Mouse (Mus musculus): ENCODE data around the gene Olfr463. TPM values are rescaled to one million over a fixed set of nuclear protein-coding genes. Genes with fewer than 3 reads are reported as not detected.

Gene Olfr463
- total and polyA plus RNA-seq, 3 experiments = not detected

- TF ChIP-seq GATA2 (IDR thresholded peaks at IDR 0.05; ENCODE audit: borderline replicate concordance, low read depth, low read length) (no peak), POLR2AphosphoS5 (IDR thresholded peaks at IDR 0.05; ENCODE audit: insufficient replicate concordance, low read depth, low read length) (no peak), CTCF (IDR thresholded peaks at IDR 0.05; ENCODE audit: low read depth, low read length) (no peak), TAL1 (conservative IDR thresholded peaks at IDR 0.05; ENCODE audit: low read depth, low read length) (no peak), GATA1 (IDR thresholded peaks at IDR 0.05; ENCODE audit: borderline replicate concordance, low read length) (no peak)
- Histone ChIP-seq H3K4me3 (ENCODE audit: low read depth, low read length) (no peak overlapping the region), H3K9me3 (replicated peaks) (no peaks in the 10 kb centered on the region), H3K27me3 (ENCODE audit: insufficient read depth, low read length) (peaks cover 3% of the 10 kb centered on the region; the same call in 1 of the 2 replicates), H3K4me1 (ENCODE audit: insufficient read depth, low read depth, low read length) (peaks cover 8% of the 10 kb centered on the region), H3K36me3 (replicated peaks) (peaks cover 28% of the 10 kb centered on the region)
- DNase-seq (ENCODE audit: low spot score) (no peak), ATAC-seq (ENCODE audit: extremely low read depth, insufficient number of reproducible peaks, low FRiP score, poor library complexity, severe bottlenecking) (no peak)
Observed at GRCm38 (mm10) chr11:87854550-87854949, 42.6 kb downstream of the Olfr463 start.

GRCm38 (mm10) chr11:87853597-87853954, 43.6 kb downstream of the Olfr463 start:
- no peak for TF ChIP-seq GATA1 (IDR thresholded peaks at IDR 0.05; ENCODE audit: borderline replicate concordance, low read length)
- TF ChIP-seq TAL1 (conservative IDR thresholded peaks at IDR 0.05; ENCODE audit: low read depth, low read length) = no peak
- TF ChIP-seq CTCF (IDR thresholded peaks at IDR 0.05; ENCODE audit: low read depth, low read length) = no peak
- TF ChIP-seq POLR2AphosphoS5 (IDR thresholded peaks at IDR 0.05; ENCODE audit: insufficient replicate concordance, low read depth, low read length) = no peak
- no peak for TF ChIP-seq GATA2 (IDR thresholded peaks at IDR 0.05; ENCODE audit: borderline replicate concordance, low read depth, low read length)
- Histone ChIP-seq H3K4me3 (ENCODE audit: low read depth, low read length) (peak overlapping the region; percentile 72), H3K36me3 (replicated peaks) (peaks cover 27% of the 10 kb centered on the region), H3K27me3 (ENCODE audit: insufficient read depth, low read length) (peaks cover 3% of the 10 kb centered on the region; the same call in 1 of the 2 replicates), H3K4me1 (ENCODE audit: insufficient read depth, low read depth, low read length) (peaks cover 8% of the 10 kb centered on the region), H3K9me3 (replicated peaks) (no peaks in the 10 kb centered on the region)
- no peak for ATAC-seq (ENCODE audit: extremely low read depth, insufficient number of reproducible peaks, low FRiP score, poor library complexity, severe bottlenecking)
- no peak for DNase-seq (ENCODE audit: low spot score)

GRCm38 (mm10) chr11:87852690-87853596, 44.2 kb downstream of the Olfr463 start, which contains the start of gene Mks1:
Gene Mks1, plus strand, starts transcription at chr11:87853215.
- DNase-seq (ENCODE audit: low spot score) (peak; percentile 78), ATAC-seq (ENCODE audit: extremely low read depth, insufficient number of reproducible peaks, low FRiP score, poor library complexity, severe bottlenecking) (0 out of 2 replicates have a peak, but pooled peaks have one; percentile 34)
- Histone ChIP-seq H3K4me1 (ENCODE audit: insufficient read depth, low read depth, low read length) (peaks cover 8% of the 10 kb centered on the region), H3K9me3 (replicated peaks) (no peaks in the 10 kb centered on the region), H3K4me3 (ENCODE audit: low read depth, low read length) (peak within 1 kb of the TSS; percentile 72), H3K36me3 (replicated peaks) (peaks cover 20% of the 10 kb centered on the region), H3K27me3 (ENCODE audit: insufficient read depth, low read length) (peaks cover 3% of the 10 kb centered on the region; the same call in 1 of the 2 replicates)
- no peak for TF ChIP-seq CTCF (IDR thresholded peaks at IDR 0.05; ENCODE audit: low read depth, low read length)
- TF ChIP-seq TAL1 (conservative IDR thresholded peaks at IDR 0.05; ENCODE audit: low read depth, low read length) = no peak
- TF ChIP-seq GATA2 (IDR thresholded peaks at IDR 0.05; ENCODE audit: borderline replicate concordance, low read depth, low read length) = no peak
- no peak for TF ChIP-seq POLR2AphosphoS5 (IDR thresholded peaks at IDR 0.05; ENCODE audit: insufficient replicate concordance, low read depth, low read length)
- TF ChIP-seq GATA1 (IDR thresholded peaks at IDR 0.05; ENCODE audit: borderline replicate concordance, low read length) = no peak

GRCm38 (mm10) chr11:87847884-87848283, 49.3 kb downstream of the Olfr463 start:
- Histone ChIP-seq H3K4me1 (ENCODE audit: insufficient read depth, low read depth, low read length) (peaks cover 3% of the 10 kb centered on the region; the same call in 1 of the 2 replicates), H3K4me3 (ENCODE audit: low read depth, low read length) (no peak overlapping the region), H3K36me3 (replicated peaks) (no peaks in the 10 kb centered on the region), H3K27me3 (ENCODE audit: insufficient read depth, low read length) (peaks cover 3% of the 10 kb centered on the region; the same call in 1 of the 2 replicates), H3K9me3 (replicated peaks) (no peaks in the 10 kb centered on the region)
- DNase-seq (ENCODE audit: low spot score) = no peak
- no peak for ATAC-seq (ENCODE audit: extremely low read depth, insufficient number of reproducible peaks, low FRiP score, poor library complexity, severe bottlenecking)
- no peak for TF ChIP-seq TAL1 (conservative IDR thresholded peaks at IDR 0.05; ENCODE audit: low read depth, low read length)
- no peak for TF ChIP-seq GATA1 (IDR thresholded peaks at IDR 0.05; ENCODE audit: borderline replicate concordance, low read length)
- TF ChIP-seq POLR2AphosphoS5 (IDR thresholded peaks at IDR 0.05; ENCODE audit: insufficient replicate concordance, low read depth, low read length) = no peak

- H3K4me1 ChIP-seq (ENCODE audit: insufficient read depth, low read depth, low read length) = no peaks in the 10 kb centered on the region
- ATAC-seq (ENCODE audit: extremely low read depth, insufficient number of reproducible peaks, low FRiP score, poor library complexity, severe bottlenecking) = no peak
- TF ChIP-seq CTCF (IDR thresholded peaks at IDR 0.05; ENCODE audit: low read depth, low read length) (no peak), GATA1 (IDR thresholded peaks at IDR 0.05; ENCODE audit: borderline replicate concordance, low read length) (no peak), TAL1 (conservative IDR thresholded peaks at IDR 0.05; ENCODE audit: low read depth, low read length) (no peak), POLR2AphosphoS5 (IDR thresholded peaks at IDR 0.05; ENCODE audit: insufficient replicate concordance, low read depth, low read length) (no peak), GATA2 (IDR thresholded peaks at IDR 0.05; ENCODE audit: borderline replicate concordance, low read depth, low read length) (no peak)
Observed at GRCm38 (mm10) chr11:87846968-87847600, 50.1 kb downstream of the Olfr463 start.

More at GRCm38 (mm10) chr11:87846968-87847600, 50.1 kb downstream of the Olfr463 start:
- H3K36me3 ChIP-seq (replicated peaks) = no peaks in the 10 kb centered on the region
- peaks cover 3% of the 10 kb centered on the region; the same call in 1 of the 2 replicates for H3K27me3 ChIP-seq (ENCODE audit: insufficient read depth, low read length)
- no peak for DNase-seq (ENCODE audit: low spot score)
- no peak overlapping the region for H3K4me3 ChIP-seq (ENCODE audit: low read depth, low read length)
- H3K9me3 ChIP-seq (replicated peaks) = no peaks in the 10 kb centered on the region

Other genes with a start within 250 kb of the Olfr463 start
- gene Rnf43, start 234.7 kb downstream of the Olfr463 start, total RNA-seq (2014; fragmentation: Nextera tagmentation) = 28.4 and 31.1 TPM in 2 replicates
- 13.9 and 14.8 TPM in 2 replicates for gene Rnf43, start 234.7 kb downstream of the Olfr463 start, total RNA-seq (2017)
- 5.4 and 8.7 TPM in 2 replicates for gene Rnf43, start 234.7 kb downstream of the Olfr463 start, polyA plus RNA-seq (2012)
- gene Supt4a, start 159.8 kb downstream of the Olfr463 start, total RNA-seq (2014; fragmentation: Nextera tagmentation) = 64.1 and 95.8 TPM in 2 replicates
- gene Supt4a, start 159.8 kb downstream of the Olfr463 start, total RNA-seq (2017) = 155 and 172 TPM in 2 replicates
- 14.7 and 15.4 TPM in 2 replicates for gene Supt4a, start 159.8 kb downstream of the Olfr463 start, polyA plus RNA-seq (2012)
- gene Tspoap1, start 136.8 kb downstream of the Olfr463 start, total RNA-seq (2014; fragmentation: Nextera tagmentation) = 3.9 and 9.9 TPM in 2 replicates
- 17.4 and 21.2 TPM in 2 replicates for gene Tspoap1, start 136.8 kb downstream of the Olfr463 start, total RNA-seq (2017)
- 10.2 and 10.4 TPM in 2 replicates for gene Tspoap1, start 136.8 kb downstream of the Olfr463 start, polyA plus RNA-seq (2012)
- not detected in 2 replicates for gene Mpo, start 103.8 kb downstream of the Olfr463 start, total RNA-seq (2014; fragmentation: Nextera tagmentation)
- 0.05 and 0.70 TPM in 2 replicates for gene Mpo, start 103.8 kb downstream of the Olfr463 start, total RNA-seq (2017)
- gene Mpo, start 103.8 kb downstream of the Olfr463 start, polyA plus RNA-seq (2012) = 1.6 and 1.7 TPM in 2 replicates
- gene Lpo, start 69.1 kb downstream of the Olfr463 start, total RNA-seq (2014; fragmentation: Nextera tagmentation) = not detected in 2 replicates
- gene Lpo, start 69.1 kb downstream of the Olfr463 start, total RNA-seq (2017) = not detected in 2 replicates
- gene Lpo, start 69.1 kb downstream of the Olfr463 start, polyA plus RNA-seq (2012) = not detected in 2 replicates
- 2.7 and 3.2 TPM in 2 replicates for gene Mks1, start 44.2 kb downstream of the Olfr463 start, total RNA-seq (2014; fragmentation: Nextera tagmentation)
- gene Mks1, start 44.2 kb downstream of the Olfr463 start, total RNA-seq (2017) = 2.4 and 3.7 TPM in 2 replicates
- 4.6 and 6.1 TPM in 2 replicates for gene Mks1, start 44.2 kb downstream of the Olfr463 start, polyA plus RNA-seq (2012)
- not detected in 2 replicates for gene Epx, start 21.9 kb downstream of the Olfr463 start, total RNA-seq (2014; fragmentation: Nextera tagmentation)
- 0.29 TPM in 1 of 2 replicates, not detected in the other for gene Epx, start 21.9 kb downstream of the Olfr463 start, total RNA-seq (2017)
- gene Epx, start 21.9 kb downstream of the Olfr463 start, polyA plus RNA-seq (2012) = not detected in 2 replicates
- not detected in 2 replicates for gene Olfr462, start 5.1 kb downstream of the Olfr463 start, total RNA-seq (2014; fragmentation: Nextera tagmentation)
- gene Olfr462, start 5.1 kb downstream of the Olfr463 start, total RNA-seq (2017) = 0.05 and 0.23 TPM in 2 replicates
- not detected in 2 replicates for gene Olfr462, start 5.1 kb downstream of the Olfr463 start, polyA plus RNA-seq (2012)
- not detected in 2 replicates for gene Olfr464, start 23.6 kb upstream of the Olfr463 start, total RNA-seq (2014; fragmentation: Nextera tagmentation)
- gene Olfr464, start 23.6 kb upstream of the Olfr463 start, total RNA-seq (2017) = 0.29 TPM in 1 of 2 replicates, not detected in the other
- not detected in 2 replicates for gene Olfr464, start 23.6 kb upstream of the Olfr463 start, polyA plus RNA-seq (2012)
- 10.4 and 12.3 TPM in 2 replicates for gene Dynll2, start 90.1 kb upstream of the Olfr463 start, total RNA-seq (2014; fragmentation: Nextera tagmentation)
- 13.2 and 17.4 TPM in 2 replicates for gene Dynll2, start 90.1 kb upstream of the Olfr463 start, total RNA-seq (2017)
- gene Dynll2, start 90.1 kb upstream of the Olfr463 start, polyA plus RNA-seq (2012) = 45.5 and 48.2 TPM in 2 replicates
- gene Srsf1, start 150.0 kb upstream of the Olfr463 start, total RNA-seq (2014; fragmentation: Nextera tagmentation) = 241 and 257 TPM in 2 replicates
- gene Srsf1, start 150.0 kb upstream of the Olfr463 start, total RNA-seq (2017) = 397 and 406 TPM in 2 replicates
- gene Srsf1, start 150.0 kb upstream of the Olfr463 start, polyA plus RNA-seq (2012) = 293 and 298 TPM in 2 replicates
- 78.3 and 90.9 TPM in 2 replicates for gene Vezf1, start 170.9 kb upstream of the Olfr463 start, total RNA-seq (2014; fragmentation: Nextera tagmentation)
- gene Vezf1, start 170.9 kb upstream of the Olfr463 start, total RNA-seq (2017) = 48.2 and 60.2 TPM in 2 replicates
- gene Vezf1, start 170.9 kb upstream of the Olfr463 start, polyA plus RNA-seq (2012) = 15.8 and 16.8 TPM in 2 replicates
- 29.2 and 36.4 TPM in 2 replicates for gene Cuedc1, start 200.7 kb upstream of the Olfr463 start, total RNA-seq (2014; fragmentation: Nextera tagmentation)
- gene Cuedc1, start 200.7 kb upstream of the Olfr463 start, total RNA-seq (2017) = 16.7 and 18.9 TPM in 2 replicates
- 29.6 and 31.7 TPM in 2 replicates for gene Cuedc1, start 200.7 kb upstream of the Olfr463 start, polyA plus RNA-seq (2012)

Data from G1E (cell line).